Mouse (Mus musculus): ENCODE results near the gene Kdm2b.

Gene Kdm2b

GRCm38 (mm10) chr5:122849521-122850318 lies 139.9 kb downstream of the Kdm2b start, which contains the start of gene Rnf34:
Rnf34 (plus strand) TSS chr5:122850048.
- peak; percentile 99 for DNase-seq (ENCODE audit: low read depth, low spot score)

DNA sequence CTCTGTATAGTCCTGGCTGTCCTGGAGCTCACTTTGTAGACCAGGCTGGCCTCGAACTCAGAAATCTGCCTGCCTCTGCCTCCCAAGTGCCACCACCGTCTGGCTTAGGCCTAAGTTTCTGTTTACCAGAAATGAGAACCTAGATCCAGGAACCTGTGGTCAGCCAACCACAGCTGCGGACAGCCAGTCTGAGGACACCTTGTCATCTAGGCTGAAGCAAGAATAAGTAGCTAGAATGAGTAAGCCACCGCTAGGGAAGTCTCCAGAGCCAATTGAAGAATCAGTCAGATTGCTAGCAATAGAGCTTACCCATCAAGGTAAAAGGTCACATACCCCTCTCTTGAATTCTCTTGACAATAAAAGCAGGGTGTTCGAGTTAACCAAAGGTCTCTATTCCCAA lies 145.8 kb downstream of the Kdm2b start:
- DNase-seq (ENCODE audit: low read depth, low spot score), result no peak

DNA sequence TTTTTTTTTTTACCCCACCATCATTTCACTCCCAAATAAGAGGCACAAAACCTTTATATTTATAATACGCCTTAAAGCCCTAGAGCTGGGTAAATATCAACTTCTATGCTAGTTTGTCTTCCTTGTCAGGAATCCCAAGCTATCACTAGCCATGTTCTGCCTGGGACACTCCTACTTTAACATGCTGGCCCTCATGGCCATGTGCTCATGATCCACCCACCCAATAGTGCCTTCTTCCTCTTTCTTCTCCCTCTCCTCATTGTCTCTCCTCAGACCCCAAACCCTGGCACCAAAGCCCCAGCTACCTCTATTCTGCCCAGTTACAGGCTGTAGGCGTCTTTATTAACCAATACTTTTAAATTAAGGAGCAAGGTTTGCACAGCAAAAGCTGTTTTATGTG lies 148.5 kb downstream of the Kdm2b start:
- DNase-seq (ENCODE audit: low read depth, low spot score), result no peak

DNA sequence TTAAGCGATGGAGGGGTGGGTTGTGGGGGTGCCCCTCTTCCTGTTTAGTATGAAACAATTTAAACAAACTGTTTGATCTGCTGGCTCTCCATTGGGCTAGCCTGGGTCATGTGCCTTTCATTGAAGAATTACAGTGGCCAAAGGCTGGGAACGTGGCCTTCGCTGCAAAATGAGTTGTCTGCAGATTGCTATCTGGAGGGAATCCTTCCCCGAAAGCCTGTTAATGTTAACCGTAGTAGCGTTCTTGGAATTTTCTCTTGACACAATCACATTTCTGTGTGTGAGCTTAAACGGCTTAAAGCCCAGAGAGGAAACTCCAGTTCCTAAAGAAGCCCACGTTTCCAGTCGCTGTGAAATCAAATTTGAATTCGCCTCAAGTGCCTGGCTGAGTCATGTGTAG lies 156.6 kb downstream of the Kdm2b start:
- DNase-seq (ENCODE audit: low read depth, low spot score), result no peak

GRCm38 (mm10) chr5:122832536-122832935 lies 157.1 kb downstream of the Kdm2b start:
- no peak for DNase-seq (ENCODE audit: low read depth, low spot score)

GRCm38 (mm10) chr5:122825099-122825498 lies 164.5 kb downstream of the Kdm2b start:
- peak; percentile 54 for DNase-seq (ENCODE audit: low read depth, low spot score)

- DNase-seq (ENCODE audit: low read depth, low spot score), result no peak
These were observed 165.2 kb downstream of the Kdm2b start for GRCm38 (mm10) chr5:122824450-122824849.

DNA sequence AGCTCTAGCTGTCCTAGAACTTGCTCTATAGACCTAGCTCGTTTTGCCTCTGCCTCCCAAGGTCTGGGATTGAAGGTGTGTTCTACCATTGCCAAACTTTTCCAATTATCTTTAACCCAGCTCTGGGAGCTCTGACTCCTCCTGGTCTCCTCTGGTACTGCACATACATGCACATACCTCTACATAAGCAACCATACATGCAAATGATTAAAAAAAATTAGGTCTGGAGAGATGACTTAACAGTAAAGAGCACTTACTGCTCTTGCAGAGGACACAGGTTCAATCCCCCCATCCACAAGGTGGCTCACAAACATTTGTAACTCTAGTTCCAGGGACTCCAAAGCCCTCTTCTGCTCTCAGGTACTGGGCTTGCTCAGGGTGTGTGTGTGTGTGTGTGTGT lies 165.6 kb downstream of the Kdm2b start:
- peak; percentile 70 for DNase-seq (ENCODE audit: low read depth, low spot score)

DNA sequence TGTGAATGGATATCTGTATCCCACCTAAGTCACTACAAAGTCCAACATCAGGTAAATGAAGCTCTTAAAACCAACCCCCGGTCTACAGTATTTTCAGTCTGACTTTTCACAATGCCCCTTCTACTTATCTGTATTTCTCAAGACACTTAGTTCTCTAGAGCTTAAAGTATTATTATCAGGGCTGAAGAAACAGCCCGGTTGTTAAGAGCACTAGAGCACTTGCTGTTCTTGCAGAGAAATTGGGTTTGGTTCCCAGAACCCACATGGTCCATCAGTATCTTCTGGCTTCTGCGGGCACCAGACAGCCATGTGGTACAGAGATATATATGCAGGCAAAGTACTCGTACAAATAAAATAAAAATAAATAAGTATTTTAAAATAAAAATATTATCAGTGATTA lies 167.2 kb downstream of the Kdm2b start:
- DNase-seq (ENCODE audit: low read depth, low spot score), result no peak

DNA sequence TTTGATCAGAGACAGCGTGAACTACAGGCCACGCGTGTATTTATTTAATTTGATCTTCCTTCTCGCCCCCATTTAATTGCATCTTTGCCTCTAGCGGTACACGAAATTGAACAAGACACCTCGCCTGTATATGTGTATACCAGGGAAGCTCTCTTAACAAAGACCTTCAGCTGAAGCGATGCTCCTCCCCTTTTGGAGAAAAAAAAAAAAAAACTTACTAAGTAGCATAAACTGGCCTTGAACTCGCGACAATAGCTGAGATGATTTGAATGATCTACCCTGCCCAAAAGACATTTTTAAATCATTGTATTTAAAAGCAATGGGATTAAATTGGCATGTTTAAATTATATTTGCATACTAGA lies 168.1 kb downstream of the Kdm2b start:
- DNase-seq (ENCODE audit: low read depth, low spot score), result no peak

- peak; percentile 99 for DNase-seq (ENCODE audit: low read depth, low spot score)
These were observed 168.7 kb downstream of the Kdm2b start, which contains the start of gene Anapc5 for GRCm38 (mm10) chr5:122820777-122821523. Anapc5 (minus strand) TSS chr5:122821339.
